Mouse (Mus musculus): ENCODE data around the gene Phldb3. TPM values are rescaled to one million over a fixed set of nuclear protein-coding genes. Genes with fewer than 3 reads are reported as not detected.
A peak's percentile ranks its signal among the peaks of the same experiment; 100 is the strongest.

Gene Phldb3
- polyA plus RNA-seq, 1 experiment from 2014 or later: 0.12 TPM

- no peak overlapping the region for H3K27ac ChIP-seq (ENCODE audit: low read depth)
- 81% methylated on average over 13 of the region's 13 CpGs for WGBS (ENCODE audit: insufficient replicate concordance)
- H3K4me1 ChIP-seq (ENCODE audit: insufficient read depth): no peaks in the 10 kb centered on the region; the same call in 1 of the 2 replicates
- no peaks in the 10 kb centered on the region for H3K27me3 ChIP-seq (ENCODE audit: insufficient read depth, low read length)
- no peak overlapping the region for H3K4me2 ChIP-seq (ENCODE audit: low read depth, low read length)
- ATAC-seq (no peak), DNase-seq (no peak)
- no peak overlapping the region for H3K9ac ChIP-seq (replicated peaks)
- H3K36me3 ChIP-seq (replicated peaks; ENCODE audit: insufficient read depth, low read length): peaks cover 33% of the 10 kb centered on the region
- no peak overlapping the region for H3K4me3 ChIP-seq (ENCODE audit: low read depth, low read length)
- H3K9me3 ChIP-seq (ENCODE audit: low read length): peaks cover 4% of the 10 kb centered on the region; the same call in 1 of the 2 replicates
- TF ChIP-seq CTCF (IDR thresholded peaks at IDR 0.05; ENCODE audit: low read depth) (0 out of 2 replicates have a peak, but pooled peaks have one; percentile 6), EP300 (IDR thresholded peaks at IDR 0.05; ENCODE audit: low read depth) (no peak)
Measured at GRCm38 (mm10) chr7:24619671-24620397, 9.3 kb downstream of the Phldb3 start.

GRCm38 (mm10) chr7:24621193-24621592, 10.6 kb downstream of the Phldb3 start:
- H3K9me3 ChIP-seq (ENCODE audit: low read length): peaks cover 4% of the 10 kb centered on the region; the same call in 1 of the 2 replicates
- H3K27ac ChIP-seq (ENCODE audit: low read depth): no peak overlapping the region
- peaks cover 37% of the 10 kb centered on the region for H3K36me3 ChIP-seq (replicated peaks; ENCODE audit: insufficient read depth, low read length)
- TF ChIP-seq EP300 (IDR thresholded peaks at IDR 0.05; ENCODE audit: low read depth) (no peak), CTCF (IDR thresholded peaks at IDR 0.05; ENCODE audit: low read depth) (peak; percentile 57)
- no peaks in the 10 kb centered on the region; the same call in 1 of the 2 replicates for H3K4me1 ChIP-seq (ENCODE audit: insufficient read depth)
- DNase-seq (no peak), ATAC-seq (no peak)
- H3K9ac ChIP-seq (replicated peaks): no peak overlapping the region
- no peak overlapping the region for H3K4me3 ChIP-seq (ENCODE audit: low read depth, low read length)
- WGBS (ENCODE audit: insufficient replicate concordance): 93% methylated on average over 3 of the region's 3 CpGs
- H3K27me3 ChIP-seq (ENCODE audit: insufficient read depth, low read length): no peaks in the 10 kb centered on the region
- H3K4me2 ChIP-seq (ENCODE audit: low read depth, low read length): no peak overlapping the region

GRCm38 (mm10) chr7:24622967-24623366, 12.4 kb downstream of the Phldb3 start:
- Histone ChIP-seq H3K4me1 (ENCODE audit: insufficient read depth) (no peaks in the 10 kb centered on the region), H3K27ac (ENCODE audit: low read depth) (no peak overlapping the region), H3K9me3 (ENCODE audit: low read length) (peaks cover 4% of the 10 kb centered on the region; the same call in 1 of the 2 replicates), H3K36me3 (replicated peaks; ENCODE audit: insufficient read depth, low read length) (peaks cover 35% of the 10 kb centered on the region), H3K27me3 (ENCODE audit: insufficient read depth, low read length) (no peaks in the 10 kb centered on the region), H3K9ac (replicated peaks) (no peak overlapping the region), H3K4me3 (ENCODE audit: low read depth, low read length) (no peak overlapping the region), H3K4me2 (ENCODE audit: low read depth, low read length) (no peak overlapping the region)
- DNase-seq (no peak), ATAC-seq (no peak)
- TF ChIP-seq CTCF (IDR thresholded peaks at IDR 0.05; ENCODE audit: low read depth) (peak; percentile 28; the same call in 1 of the 2 replicates), EP300 (IDR thresholded peaks at IDR 0.05; ENCODE audit: low read depth) (no peak)
- 85% methylated on average over 6 of the region's 6 CpGs for WGBS (ENCODE audit: insufficient replicate concordance)

GRCm38 (mm10) chr7:24628685-24629610, 18.4 kb downstream of the Phldb3 start:
- TF ChIP-seq EP300 (IDR thresholded peaks at IDR 0.05; ENCODE audit: low read depth): no peak
- no peak for TF ChIP-seq CTCF (IDR thresholded peaks at IDR 0.05; ENCODE audit: low read depth)
- peak; percentile 82 for ATAC-seq
- no peaks in the 10 kb centered on the region for H3K9me3 ChIP-seq (ENCODE audit: low read length)
- 11% methylated on average over 32 of the region's 33 CpGs for whole genome bisulfite sequencing (ENCODE audit: insufficient replicate concordance)
- H3K27me3 ChIP-seq (ENCODE audit: insufficient read depth, low read length): no peaks in the 10 kb centered on the region
- peak overlapping the region; percentile 67 for H3K4me2 ChIP-seq (ENCODE audit: low read depth, low read length)
- peaks cover 6% of the 10 kb centered on the region for H3K4me1 ChIP-seq (ENCODE audit: insufficient read depth)
- 0 out of 2 replicates have a peak, but pooled peaks cover 15% of the 10 kb centered on the region for H3K36me3 ChIP-seq (replicated peaks; ENCODE audit: insufficient read depth, low read length)
- H3K9ac ChIP-seq (replicated peaks): peak overlapping the region; percentile 37; the same call in 1 of the 2 replicates
- H3K27ac ChIP-seq (ENCODE audit: low read depth): no peak overlapping the region
- DNase-seq: peak; percentile 88
- peak overlapping the region; percentile 25 for H3K4me3 ChIP-seq (ENCODE audit: low read depth, low read length)

- ATAC-seq (no peak), DNase-seq (no peak)
- H3K36me3 ChIP-seq (replicated peaks; ENCODE audit: insufficient read depth, low read length): 0 out of 2 replicates have a peak, but pooled peaks cover 9% of the 10 kb centered on the region
- no peak for TF ChIP-seq CTCF (IDR thresholded peaks at IDR 0.05; ENCODE audit: low read depth)
- TF ChIP-seq EP300 (IDR thresholded peaks at IDR 0.05; ENCODE audit: low read depth): no peak
- no peak overlapping the region for H3K9ac ChIP-seq (replicated peaks)
- H3K27ac ChIP-seq (ENCODE audit: low read depth): no peak overlapping the region
- no peak overlapping the region for H3K4me2 ChIP-seq (ENCODE audit: low read depth, low read length)
- no peaks in the 10 kb centered on the region for H3K27me3 ChIP-seq (ENCODE audit: insufficient read depth, low read length)
- H3K4me3 ChIP-seq (ENCODE audit: low read depth, low read length): no peak overlapping the region
- WGBS (ENCODE audit: insufficient replicate concordance): 59% methylated on average over 4 of the region's 4 CpGs
- no peaks in the 10 kb centered on the region for H3K9me3 ChIP-seq (ENCODE audit: low read length)
- peaks cover 6% of the 10 kb centered on the region for H3K4me1 ChIP-seq (ENCODE audit: insufficient read depth)
Measured at GRCm38 (mm10) chr7:24629672-24630071, 19.1 kb downstream of the Phldb3 start.
